Mouse (Mus musculus) monocyte, adult 5-6 weeks (primary cell): Measurements from ENCODE around the gene Gp5. TPM values are rescaled to one million over a fixed set of nuclear protein-coding genes. Genes with fewer than 3 reads are reported as not detected.

ENCODE experiments used
- ATAC-seq: fragments of 153-309, 156-312 bp; replicated peaks from 2 replicates; pipeline ENCODE4 v1.8.0; 2017; ENCODE audit warnings: mild to moderate bottlenecking; ENCODE audit not compliant: low TSS enrichment, insufficient number of reproducible peaks, severe bottlenecking, poor library complexity, low FRiP score
- total RNA-seq: library from RNA; stranded (forward); fragments of 200-1000, 200-491, 200-594 nt; gene quantifications from 3 replicates; pipeline ENCODE4 v1.2.3, GENCODE M21; 2017

Gp5 gene
- total RNA-seq, 1 experiment from 2014 or later, result 1.1 TPM

- no peak for ATAC-seq
Observed at GRCm38 (mm10) chr16:30283743-30284337, 26.7 kb downstream of the Gp5 start.

- no peak for ATAC-seq
Observed at GRCm38 (mm10) chr16:30282844-30283495, 27.6 kb downstream of the Gp5 start, which contains the start of gene Lrrc15. Gene Lrrc15 (minus strand): TSS chr16:30283256.

DNA sequence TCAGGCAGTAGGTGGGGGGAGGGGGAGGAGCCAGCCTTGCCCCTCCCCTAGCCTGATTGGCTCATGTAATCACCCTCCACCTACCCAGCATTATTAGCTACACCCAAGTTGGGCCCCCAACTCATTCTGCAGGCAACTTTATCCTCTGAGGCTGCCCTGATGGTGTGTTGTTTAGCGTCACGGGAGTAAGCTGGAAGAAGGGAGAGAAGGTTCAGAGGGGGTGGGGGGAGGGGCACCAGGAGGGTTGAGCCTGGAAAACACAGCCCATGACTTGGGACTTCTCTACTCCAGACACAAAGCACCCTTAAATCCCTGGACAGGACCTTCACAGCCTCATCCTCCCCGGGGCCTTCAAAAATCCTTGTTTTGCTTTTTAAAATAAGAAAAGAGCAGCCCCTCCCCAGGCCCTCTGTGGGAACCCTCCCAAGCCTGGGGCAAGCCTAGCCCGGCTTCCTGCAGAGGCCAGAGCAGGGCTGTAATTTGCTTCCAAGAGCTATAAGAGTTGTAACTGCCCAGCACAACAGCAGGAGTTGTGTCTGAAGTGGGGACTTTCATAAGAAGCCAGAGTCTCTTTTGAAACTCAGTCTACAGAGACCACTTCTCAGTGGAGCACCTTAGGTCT, 29.8 kb downstream of the Gp5 start:
- no peak for ATAC-seq

DNA sequence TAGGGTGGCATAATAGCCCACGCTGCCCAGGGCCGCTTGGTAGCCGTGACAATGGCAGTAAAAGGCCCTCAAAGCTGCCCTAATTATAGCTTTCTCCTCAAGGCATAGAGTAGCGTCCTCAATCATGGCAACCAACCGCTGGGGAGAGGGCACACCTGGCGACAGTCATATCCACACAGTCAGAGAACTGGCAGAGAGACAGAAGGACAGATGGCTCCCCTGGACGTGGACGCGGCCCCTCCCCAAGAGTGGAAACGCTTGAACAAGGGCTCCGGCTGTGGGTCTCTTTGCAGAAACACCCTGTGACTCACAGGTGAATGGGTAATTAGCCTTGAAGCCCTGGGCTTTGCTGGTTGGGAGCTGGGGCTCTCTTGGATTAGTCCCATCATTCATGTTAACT, 32.2 kb downstream of the Gp5 start:
- ATAC-seq, result no peak

GRCm38 (mm10) chr16:30275558-30276340, 34.8 kb downstream of the Gp5 start:
- no peak for ATAC-seq

DNA sequence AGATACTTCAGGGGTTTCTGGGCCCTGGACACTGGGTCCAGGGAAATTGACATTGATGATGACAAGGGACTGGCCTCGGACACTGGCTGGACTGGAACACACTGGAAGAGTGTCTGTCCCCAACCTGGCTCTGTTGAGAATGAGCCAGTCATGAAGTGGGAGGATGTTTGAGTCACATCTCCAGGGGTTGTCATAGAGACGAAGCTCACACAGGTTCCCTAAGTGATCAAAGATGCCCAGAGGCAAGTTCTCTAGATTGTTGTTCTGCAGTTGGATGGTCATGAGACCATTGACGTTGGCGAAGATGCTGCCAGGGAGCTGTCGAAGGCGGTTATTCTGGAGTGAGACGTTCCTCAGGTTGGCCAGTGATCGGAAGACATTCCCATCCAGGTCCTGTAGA, 37.5 kb downstream of the Gp5 start:
- no peak for ATAC-seq

DNA sequence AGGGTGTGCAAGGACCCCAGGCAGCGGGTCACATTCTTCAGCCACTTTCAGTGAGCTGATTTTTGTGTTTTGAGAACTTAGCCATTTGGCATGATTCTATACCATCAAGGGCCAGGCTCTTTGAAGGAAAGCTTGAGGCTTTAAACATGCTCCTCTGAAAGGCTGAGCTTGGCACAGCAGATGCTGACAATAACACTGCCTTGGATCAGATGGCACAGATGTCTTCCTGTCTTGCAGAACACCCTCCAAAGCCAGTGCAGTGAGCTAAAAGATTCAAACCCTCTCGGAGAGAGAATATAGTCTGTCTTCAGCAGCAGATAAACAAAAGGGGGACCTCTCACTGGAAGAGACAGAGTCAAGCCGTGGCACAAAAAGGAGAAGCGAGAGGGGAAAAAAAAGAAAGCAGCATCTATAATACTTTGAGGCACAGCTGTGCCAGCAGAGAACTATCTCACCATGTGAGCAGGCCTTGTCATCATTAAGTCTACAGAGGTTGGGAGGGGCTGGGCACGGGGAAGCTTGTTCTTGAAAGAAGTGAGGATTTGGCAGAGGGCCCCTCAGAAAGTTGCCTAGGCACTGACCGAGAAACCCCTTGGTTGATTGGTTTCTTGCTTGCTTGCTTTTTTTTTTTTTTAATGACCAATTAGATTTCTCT, 38.5 kb downstream of the Gp5 start:
- ATAC-seq, result no peak

DNA sequence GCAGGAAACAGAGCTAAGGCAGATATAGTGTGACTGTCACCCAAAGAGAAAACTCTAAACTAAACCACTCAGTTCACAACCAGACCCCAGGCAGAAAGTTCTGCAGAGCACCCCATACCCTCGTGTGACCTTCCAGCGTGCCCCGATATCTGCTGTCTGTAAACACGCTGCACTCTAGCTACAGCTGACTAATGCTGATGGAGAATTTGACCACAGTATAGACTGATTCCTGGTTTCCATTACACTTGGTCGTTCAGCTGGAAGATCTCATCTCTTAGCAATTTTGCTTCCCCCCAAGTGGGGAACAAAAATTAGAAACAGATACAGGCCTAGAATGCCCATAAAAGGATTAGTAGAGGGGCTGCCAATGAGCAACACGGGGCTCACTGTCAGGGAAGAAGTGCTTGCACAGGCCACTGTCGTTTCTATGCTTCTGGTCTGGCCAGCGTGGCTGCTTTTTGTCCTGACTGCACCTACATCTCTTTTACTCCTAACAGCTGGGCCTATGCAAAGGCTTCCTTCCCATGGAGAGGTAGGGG, 39.3 kb downstream of the Gp5 start:
- ATAC-seq, result no peak

DNA sequence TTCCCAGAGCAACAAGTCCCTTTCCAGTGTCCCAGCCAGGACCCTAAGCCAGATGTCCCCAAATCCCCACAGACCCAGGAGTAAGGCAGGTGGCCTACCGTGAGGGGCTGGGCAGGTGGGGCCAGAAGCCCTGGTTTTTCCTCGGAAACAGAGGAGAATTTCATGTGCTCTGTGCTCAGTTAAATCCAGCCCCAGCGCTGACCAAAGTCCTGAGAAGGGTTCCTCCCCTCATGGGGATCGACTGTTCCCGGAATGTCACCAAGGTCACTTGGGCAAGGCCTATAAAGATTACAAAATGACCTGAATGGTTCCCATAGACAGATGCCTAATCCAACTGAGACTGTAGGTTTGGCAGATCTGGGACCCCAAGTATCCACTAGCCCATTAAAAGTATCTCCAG, 43.2 kb downstream of the Gp5 start, which contains the start of gene Cpn2:
Gene Cpn2, minus strand, starts transcription at position 141 of the 400 bp plus-strand sequence.
- no peak for ATAC-seq

GRCm38 (mm10) chr16:30266561-30266960, 44.0 kb downstream of the Gp5 start:
- no peak for ATAC-seq

DNA sequence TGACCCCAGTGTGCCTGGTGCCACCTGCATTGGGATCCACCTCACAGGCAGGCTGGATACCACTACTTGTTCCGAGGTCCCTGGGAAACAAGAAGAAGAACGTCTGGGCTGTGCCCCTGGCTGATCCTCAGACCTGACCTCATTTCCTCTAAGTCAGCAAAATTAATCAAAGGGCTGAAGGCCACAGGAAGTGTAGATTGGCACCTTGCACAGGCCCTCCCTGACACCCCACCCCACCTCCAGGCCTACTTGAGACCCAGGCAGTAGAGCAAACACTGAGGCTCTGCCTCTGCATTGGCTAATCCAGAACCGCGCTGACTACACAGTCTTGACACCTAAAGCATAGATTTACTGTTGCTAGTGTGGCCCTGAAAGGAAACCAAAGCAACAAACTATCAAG, 45.0 kb downstream of the Gp5 start:
- no peak for ATAC-seq

DNA sequence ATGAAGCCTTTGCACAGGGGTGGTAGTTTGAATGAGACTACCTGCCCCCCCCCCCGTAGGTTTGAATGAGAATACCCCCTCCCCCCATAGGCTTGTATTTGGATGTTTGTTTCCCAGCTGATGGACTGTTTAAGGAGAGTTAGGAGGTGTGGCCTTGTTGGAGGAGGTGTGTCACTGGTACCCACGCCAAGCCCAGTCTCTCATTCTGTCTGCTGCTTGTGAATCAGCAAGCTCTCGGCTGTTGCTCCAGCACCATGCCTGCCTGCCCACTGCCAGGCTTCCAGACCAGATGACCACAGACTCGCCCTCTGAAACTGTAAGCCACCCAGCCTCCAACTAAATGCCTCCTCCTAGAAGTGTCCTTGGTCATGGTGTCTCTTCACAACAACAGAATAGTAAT, 47.4 kb downstream of the Gp5 start:
- ATAC-seq, result no peak

- ATAC-seq, result no peak
Observed at GRCm38 (mm10) chr16:30262664-30263063, 47.9 kb downstream of the Gp5 start.

DNA sequence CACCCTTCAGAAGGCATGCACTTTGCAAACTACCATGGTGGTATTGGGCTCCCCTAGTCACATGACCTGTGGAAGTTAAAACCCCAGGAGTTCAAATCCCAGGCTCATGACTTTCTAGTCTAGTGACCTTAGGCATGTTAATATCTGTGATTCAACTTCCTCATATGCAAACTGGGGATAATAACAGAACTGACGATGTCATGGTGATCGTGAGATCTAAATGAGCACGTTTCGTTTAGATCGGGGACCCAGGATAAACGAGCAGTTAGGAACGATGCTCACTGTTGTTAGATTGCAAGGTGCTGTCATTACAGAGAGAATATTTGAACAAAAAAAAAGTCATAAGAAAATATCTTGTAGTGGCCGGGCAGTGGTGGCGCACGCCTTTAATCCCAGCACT, 48.4 kb downstream of the Gp5 start:
- ATAC-seq, result no peak

DNA sequence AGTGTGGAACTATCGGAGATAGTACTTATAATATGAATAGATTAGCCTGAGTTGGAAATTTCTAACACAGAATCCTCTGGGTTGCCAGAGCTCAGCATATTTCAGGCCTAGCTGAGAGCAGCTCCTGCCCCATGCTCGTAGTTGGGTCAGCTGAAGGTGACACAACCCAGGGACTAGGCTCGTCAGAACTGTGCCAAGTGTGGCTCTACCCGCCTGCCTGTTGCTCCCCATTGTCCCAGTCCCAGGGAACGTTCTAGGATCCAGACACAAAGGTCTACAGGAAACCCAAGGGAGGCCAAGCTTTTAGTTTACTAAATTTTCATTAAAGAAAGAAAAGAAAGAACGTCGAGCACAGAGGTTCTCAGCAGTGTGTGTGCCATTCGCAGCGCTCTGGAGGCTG, 49.2 kb downstream of the Gp5 start:
- ATAC-seq, result no peak

DNA sequence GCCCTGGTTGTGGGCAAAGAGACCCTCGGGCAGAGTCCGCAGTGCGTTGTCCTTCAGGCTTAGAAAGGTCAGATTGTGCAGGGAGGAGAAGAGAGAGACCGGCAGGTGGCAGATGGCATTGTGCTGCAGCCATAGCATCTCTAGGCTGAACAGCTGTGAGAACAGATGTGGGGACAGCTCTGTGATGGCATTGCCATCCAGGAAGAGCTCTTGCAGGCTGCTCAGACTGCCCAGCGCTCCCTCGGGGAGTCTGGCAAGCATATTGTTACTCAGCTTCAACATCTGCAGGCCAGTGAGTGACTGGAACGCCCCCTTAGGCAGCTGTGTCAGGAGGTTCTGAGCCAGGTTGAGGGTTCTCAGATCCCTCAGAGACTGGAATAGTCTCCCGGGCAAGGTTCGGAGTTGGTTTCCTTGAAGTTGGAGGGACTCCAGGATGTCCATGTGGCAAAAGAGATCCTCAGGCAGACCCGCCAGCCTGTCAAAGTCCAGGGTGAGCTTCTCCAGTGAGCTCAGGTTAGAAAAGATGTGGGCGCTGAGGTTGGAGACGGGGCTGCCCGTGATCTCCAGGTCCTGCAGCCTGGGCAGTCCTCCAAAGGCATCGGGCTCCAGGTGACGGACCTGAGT, 50.5 kb downstream of the Gp5 start:
- no peak for ATAC-seq

DNA sequence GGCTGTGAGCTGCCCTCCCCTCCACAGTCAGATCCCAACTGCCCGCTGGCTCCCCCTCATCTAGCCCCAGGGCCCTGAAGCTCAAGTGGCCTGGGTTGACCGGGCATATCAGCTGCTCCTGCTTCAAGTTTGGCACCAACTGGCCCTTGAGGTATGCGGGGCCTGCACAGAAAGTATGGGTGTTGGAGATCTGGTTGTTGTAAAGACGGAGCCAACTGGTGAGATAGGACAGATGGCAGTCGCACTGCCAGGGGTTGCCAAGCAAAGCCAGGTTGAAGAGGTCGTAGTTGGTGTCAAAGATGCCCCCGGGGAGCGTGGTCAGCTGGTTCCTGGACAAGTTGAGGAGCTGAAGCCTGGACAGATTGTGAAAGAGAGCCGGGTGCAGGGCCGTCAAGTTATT, 51.1 kb downstream of the Gp5 start:
- no peak for ATAC-seq

GRCm38 (mm10) chr16:30258441-30258840, 52.1 kb downstream of the Gp5 start:
- ATAC-seq, result no peak
